Mouse (Mus musculus) cerebellum, adult 11-12 months (tissue): ENCODE results near the gene Copg2.
"Not testable (repeated sequence)": the region's sequence is repeated elsewhere in the genome, so short reads cannot be mapped to it uniquely, and the experiment has no call there.

Experiments used
- DNase-seq: peaks from one replicate; pipeline ENCODE4 v3.0.0; 2022

Copg2 gene

GRCm38 (mm10) chr6:30805053-30805752 is 91.4 kb downstream of the Copg2 start:
- no peak for DNase-seq

- peak; percentile 26 for DNase-seq
These were observed 92.1 kb downstream of the Copg2 start for GRCm38 (mm10) chr6:30804389-30805052.

- DNase-seq, result not testable (repeated sequence)
These were observed 93.7 kb downstream of the Copg2 start for GRCm38 (mm10) chr6:30802915-30803314.

GRCm38 (mm10) chr6:30751209-30751608 is 145.4 kb downstream of the Copg2 start:
- no peak for DNase-seq

GRCm38 (mm10) chr6:30750482-30750881 is 146.1 kb downstream of the Copg2 start:
- DNase-seq, result no peak

- DNase-seq, result no peak
These were observed 146.7 kb downstream of the Copg2 start for GRCm38 (mm10) chr6:30749892-30750291.

- no peak for DNase-seq
These were observed 147.4 kb downstream of the Copg2 start for GRCm38 (mm10) chr6:30749042-30749689.

- DNase-seq, result no peak
These were observed 148.2 kb downstream of the Copg2 start for GRCm38 (mm10) chr6:30748358-30748910.

GRCm38 (mm10) chr6:30747631-30748357 is 148.8 kb downstream of the Copg2 start:
- no peak for DNase-seq

- DNase-seq, result no peak
These were observed 151.0 kb downstream of the Copg2 start for GRCm38 (mm10) chr6:30745591-30745990.

GRCm38 (mm10) chr6:30744846-30745245 is 151.7 kb downstream of the Copg2 start:
- DNase-seq, result no peak

- peak; percentile 41 for DNase-seq
These were observed 157.3 kb downstream of the Copg2 start for GRCm38 (mm10) chr6:30739177-30739747.

- DNase-seq, result peak; percentile 26
These were observed 158.1 kb downstream of the Copg2 start for GRCm38 (mm10) chr6:30738464-30739006.

- peak; percentile 79 for DNase-seq
These were observed 158.8 kb downstream of the Copg2 start for GRCm38 (mm10) chr6:30737548-30738463.

- DNase-seq, result peak; percentile 76
These were observed 159.6 kb downstream of the Copg2 start for GRCm38 (mm10) chr6:30736864-30737547.

- no peak for DNase-seq
These were observed 160.2 kb downstream of the Copg2 start for GRCm38 (mm10) chr6:30736372-30736762.

- DNase-seq, result peak; percentile 8
These were observed 160.7 kb downstream of the Copg2 start for GRCm38 (mm10) chr6:30735728-30736371.

GRCm38 (mm10) chr6:30734988-30735727 is 161.4 kb downstream of the Copg2 start:
- no peak for DNase-seq

- DNase-seq, result no peak
These were observed 162.1 kb downstream of the Copg2 start for GRCm38 (mm10) chr6:30734465-30734864.
